Comparison of ENCODE assay signal across 22 mouse cellular contexts in the genomic region with DNA sequence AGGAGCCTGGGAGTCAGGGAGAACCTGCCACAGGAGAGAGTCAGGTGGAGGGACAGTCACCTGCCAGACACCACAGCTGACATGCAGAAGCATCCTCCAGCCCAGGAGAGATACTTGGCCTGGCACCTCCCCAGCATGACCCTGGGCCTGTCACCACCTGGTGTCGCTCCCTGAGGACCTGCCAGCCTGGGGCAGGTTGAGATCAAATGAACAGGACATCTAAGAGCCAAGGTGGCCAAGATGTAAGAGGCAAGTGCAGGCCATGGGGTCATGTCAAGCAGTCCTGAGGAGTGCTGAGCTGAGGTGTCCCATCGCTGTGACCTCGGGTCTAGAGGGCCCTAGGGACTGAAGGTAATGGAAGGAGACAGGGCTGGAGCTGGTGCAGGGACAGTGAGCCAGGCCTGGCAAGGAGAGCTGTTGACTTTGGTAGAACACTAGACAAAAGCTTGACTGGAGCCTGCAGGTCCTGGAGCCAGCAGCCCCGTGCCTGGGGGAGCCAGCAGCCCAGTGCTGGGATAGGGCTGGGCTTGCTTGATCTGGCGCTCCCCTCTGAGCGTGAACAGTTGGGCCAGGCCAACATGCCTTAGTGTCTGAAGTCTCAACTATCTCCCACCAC. TPM values are rescaled to one million over a fixed set of nuclear protein-coding genes. Genes with fewer than 3 reads are reported as not detected.
DNase-seq lines count a peak whose midpoint lies in the region; ATAC-seq lines count a peak whose summit lies in the region.
"Had no signal": no experiment of that assay in that cellular context is flagged by ENCODE, and none has a peak within 500 bp of the region (broad histone marks: within the 10 kb centered on the region; RNA-seq: fewer than 3 reads in every experiment).

No protein-coding gene starts in this region.

- DNase-seq in adrenal gland, postnatal 10 days: peak; percentile 33
- no peak for DNase-seq in adrenal gland, postnatal 14 days
- DNase-seq in heart, adult 8-10 months (ENCODE audit: low spot score): no peak
- peak; percentile 9 for DNase-seq in right cerebral cortex, postnatal 14 days
- DNase-seq in right cerebral cortex, postnatal 10 days (ENCODE audit: low spot score in 2 of 2): no peak
- DNase-seq in left cerebral cortex, postnatal 4 days: no peak
- DNase-seq in lung, postnatal 10 days: no peak
- DNase-seq: adrenal gland, adult 8-10 months; kidney, adult 18-20 months; layer of hippocampus, postnatal 36 days; liver, postnatal 0 days; lung, postnatal 14 days; right cerebral cortex, postnatal 25 days; thymus, postnatal 14 days had no signal

- 0 out of 2 replicates have a peak overlapping the region, but pooled peaks have one; percentile 11 for H3K9ac ChIP-seq in heart, embryonic 16.5 days (ENCODE audit: low read length)
- H3K9ac ChIP-seq: forebrain, embryonic 12.5 days; heart, embryonic 12.5 days; limb, embryonic 15.5 days; liver, postnatal 0 days; midbrain, embryonic 15.5 days; stomach, embryonic 15.5 days had no signal

- H3K27me3 ChIP-seq in heart, embryonic 16.5 days (ENCODE audit: control insufficient read depth, insufficient read depth, low read length): 0 out of 2 replicates have a peak, but pooled peaks cover 2% of the 10 kb centered on the region
- H3K27me3 ChIP-seq: midbrain, embryonic 15.5 days had no signal

- H3K4me3 ChIP-seq in heart, embryonic 16.5 days (ENCODE audit: low read length): no peak overlapping the region
- H3K4me3 ChIP-seq: forebrain, embryonic 12.5 days; heart, embryonic 12.5 days; limb, embryonic 15.5 days; midbrain, embryonic 15.5 days; myocyte; stomach, embryonic 15.5 days had no signal

- 73% methylated on average over 6 of the region's 6 CpGs for WGBS in heart, embryonic 16.5 days

- ATAC-seq in heart, embryonic 16.5 days (replicated peaks; ENCODE audit: extremely low read depth, insufficient read depth, low FRiP score): no peak
- ATAC-seq: liver, postnatal 0 days; midbrain, embryonic 15.5 days had no signal

- peaks cover 16% of the 10 kb centered on the region for H3K4me1 ChIP-seq in heart, embryonic 16.5 days (ENCODE audit: control insufficient read depth, insufficient read depth, low read length)

- no peaks in the 10 kb centered on the region for H3K36me3 ChIP-seq in heart, embryonic 16.5 days (ENCODE audit: control insufficient read depth, insufficient read depth)
- H3K36me3 ChIP-seq: forebrain, embryonic 12.5 days; heart, embryonic 12.5 days; limb, embryonic 15.5 days; midbrain, embryonic 15.5 days; stomach, embryonic 15.5 days had no signal

- no peaks in the 10 kb centered on the region for H3K9me3 ChIP-seq in heart, embryonic 16.5 days (replicated peaks; ENCODE audit: control insufficient read depth, low read length)
- H3K9me3 ChIP-seq: forebrain, embryonic 12.5 days; heart, embryonic 12.5 days; limb, embryonic 15.5 days; midbrain, embryonic 15.5 days; stomach, embryonic 15.5 days had no signal

- intact Hi-C loops in left cerebral cortex, postnatal 4 days (cut with DNase I): no loop called here

- no peak overlapping the region for H3K4me2 ChIP-seq in heart, embryonic 16.5 days (ENCODE audit: low read depth, low read length)
- H3K4me2 ChIP-seq: forebrain, embryonic 12.5 days; heart, embryonic 12.5 days; limb, embryonic 15.5 days; midbrain, embryonic 15.5 days; stomach, embryonic 15.5 days had no signal

- H3K27ac ChIP-seq in heart, embryonic 16.5 days (ENCODE audit: low read length): no peak overlapping the region
- H3K27ac ChIP-seq: forebrain, embryonic 12.5 days; kidney, postnatal 0 days; limb, embryonic 15.5 days; midbrain, embryonic 15.5 days; stomach, embryonic 15.5 days had no signal

RNA-seq across cellular contexts. Expression of gene Adam11, which starts 5.9 kb away (rescaled TPM):
- total RNA-seq in adrenal gland, postnatal 10 days (2021): 10 to 100 TPM; 18.6 to 45.3 TPM
- 10.3 and 17.2 TPM in 2 replicates for total RNA-seq in adrenal gland, postnatal 14 days (2021)
- 5.2 and 5.3 TPM in 2 replicates for polyA plus RNA-seq in heart, embryonic 16.5 days (2015; fragmentation: Nextera tagmentation; extraction: Ambion mirVana)
- total RNA-seq in heart, adult 8-10 months (2022): 1 to 10 TPM; 4.4 to 6.8 (median 6.0) TPM
- total RNA-seq in left cerebral cortex, postnatal 4 days (2021): 100 to 1,000 TPM; 103 to 110 TPM

RNA-seq across cellular contexts. Expression of gene Gjc1, which starts 52.3 kb away (rescaled TPM):
- total RNA-seq in adrenal gland, postnatal 10 days (2021): 10 to 100 TPM; 24.4 to 27.6 TPM
- total RNA-seq in adrenal gland, postnatal 14 days (2021): 22.5 and 24.7 TPM in 2 replicates
- 45.5 and 46.3 TPM in 2 replicates for polyA plus RNA-seq in heart, embryonic 16.5 days (2015; fragmentation: Nextera tagmentation; extraction: Ambion mirVana)
- total RNA-seq in heart, adult 8-10 months (2022): 10 to 100 TPM; 13.9 to 25.4 (median 20.5) TPM
- 10 to 100 TPM; 46.7 to 60.2 TPM for total RNA-seq in left cerebral cortex, postnatal 4 days (2021)

Comparison
In these comparisons a context has a peak if more than half of its experiments do, and no peak if none do; other contexts are left out.
1. DNase-seq: peak in adrenal gland, postnatal 10 days (single experiment) and right cerebral cortex, postnatal 14 days (single experiment); none in adrenal gland, postnatal 14 days (single experiment), heart, adult 8-10 months (single experiment), right cerebral cortex, postnatal 10 days (0 of 2), left cerebral cortex, postnatal 4 days (single experiment) and lung, postnatal 10 days (single experiment).